ENCODE assay signal across 27 mouse cellular contexts in the genomic region with DNA sequence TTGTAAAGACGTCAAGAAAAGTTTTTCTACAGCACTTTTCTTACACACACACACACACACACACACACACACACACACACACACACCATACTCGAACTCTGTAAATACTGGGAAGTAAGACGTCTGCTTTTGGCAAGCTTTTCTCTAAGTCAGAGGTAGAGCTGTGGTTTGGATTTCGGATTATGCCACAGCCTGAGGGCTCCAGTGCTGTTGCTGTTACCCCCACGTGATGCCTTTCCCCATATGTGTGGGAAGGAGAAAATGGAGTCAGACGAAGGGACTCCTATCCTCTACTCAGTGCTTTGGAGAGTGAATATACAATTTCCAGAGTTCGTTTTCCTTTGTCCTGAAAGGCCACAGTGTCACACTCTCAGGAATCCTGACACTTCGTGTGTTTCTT.
DNase-seq lines count a peak whose midpoint lies in the region; ATAC-seq and TF ChIP-seq lines count a peak whose summit lies in the region.
"Had no signal": no experiment of that assay in that cellular context is flagged by ENCODE, and none has a peak within 500 bp of the region (broad histone marks: within the 10 kb centered on the region; RNA-seq: fewer than 3 reads in every experiment).

No protein-coding gene starts in this region.

- no peaks in the 10 kb centered on the region for H3K4me1 ChIP-seq in hindbrain, embryonic 14.5 days (replicated peaks; ENCODE audit: control insufficient read depth, insufficient read depth, low read length)
- peaks cover 7% of the 10 kb centered on the region; the same call in 1 of the 2 replicates for H3K4me1 ChIP-seq in hindbrain, embryonic 10.5 days (replicated peaks)
- H3K4me1 ChIP-seq in midbrain, embryonic 10.5 days = peaks cover 10% of the 10 kb centered on the region
- no peaks in the 10 kb centered on the region for H3K4me1 ChIP-seq in midbrain, postnatal 0 days (ENCODE audit: insufficient read depth, low read length)
- no peaks in the 10 kb centered on the region for H3K4me1 ChIP-seq in midbrain, embryonic 14.5 days (ENCODE audit: control insufficient read depth, insufficient read depth, low read length)
- H3K4me1 ChIP-seq in midbrain, embryonic 16.5 days (ENCODE audit: control insufficient read depth, insufficient read depth, low read length) = peaks cover 2% of the 10 kb centered on the region; the same call in 1 of the 2 replicates
- H3K4me1 ChIP-seq: embryonic facial prominence, embryonic 10.5 days; embryonic facial prominence, embryonic 13.5 days; forebrain, embryonic 12.5 days; heart, embryonic 12.5 days; heart, embryonic 15.5 days; hindbrain, embryonic 15.5 days had no signal

- no peak overlapping the region for H3K27ac ChIP-seq in hindbrain, embryonic 14.5 days
- no peak overlapping the region for H3K27ac ChIP-seq in hindbrain, embryonic 10.5 days
- peak overlapping the region; percentile 33; the same call in 1 of the 2 replicates for H3K27ac ChIP-seq in midbrain, embryonic 10.5 days (replicated peaks)
- no peak overlapping the region for H3K27ac ChIP-seq in midbrain, postnatal 0 days (ENCODE audit: low read depth, low read length)
- no peak overlapping the region for H3K27ac ChIP-seq in midbrain, embryonic 14.5 days (replicated peaks; ENCODE audit: low read depth, low read length)
- no peak overlapping the region for H3K27ac ChIP-seq in midbrain, embryonic 16.5 days (ENCODE audit: low read length)
- H3K27ac ChIP-seq: embryonic facial prominence, embryonic 10.5 days; embryonic facial prominence, embryonic 13.5 days; forebrain, embryonic 12.5 days; forebrain, embryonic 15.5 days; gastrocnemius, adult 2 months; heart, embryonic 15.5 days; hindbrain, embryonic 15.5 days had no signal

- no peaks in the 10 kb centered on the region for H3K9me3 ChIP-seq in hindbrain, embryonic 14.5 days (ENCODE audit: control insufficient read depth, low read length)
- H3K9me3 ChIP-seq in hindbrain, embryonic 10.5 days = no peaks in the 10 kb centered on the region
- H3K9me3 ChIP-seq in midbrain, embryonic 10.5 days (replicated peaks) = no peaks in the 10 kb centered on the region
- H3K9me3 ChIP-seq in midbrain, postnatal 0 days (ENCODE audit: low read length) = no peaks in the 10 kb centered on the region
- H3K9me3 ChIP-seq in midbrain, embryonic 14.5 days (ENCODE audit: control insufficient read depth, low read length) = no peaks in the 10 kb centered on the region
- H3K9me3 ChIP-seq in midbrain, embryonic 16.5 days (replicated peaks; ENCODE audit: control insufficient read depth, low read length, poor library complexity, severe bottlenecking) = no peaks in the 10 kb centered on the region
- H3K9me3 ChIP-seq: embryonic facial prominence, embryonic 10.5 days; embryonic facial prominence, embryonic 13.5 days; forebrain, embryonic 12.5 days; forebrain, embryonic 15.5 days; heart, embryonic 12.5 days; heart, embryonic 15.5 days; hindbrain, embryonic 15.5 days had no signal

- H3K4me2 ChIP-seq in hindbrain, embryonic 14.5 days (replicated peaks) = no peak overlapping the region
- no peak overlapping the region for H3K4me2 ChIP-seq in midbrain, postnatal 0 days (ENCODE audit: low read depth, low read length, poor library complexity, severe bottlenecking)
- no peak overlapping the region for H3K4me2 ChIP-seq in midbrain, embryonic 14.5 days (ENCODE audit: low read length)
- no peak overlapping the region for H3K4me2 ChIP-seq in midbrain, embryonic 16.5 days (ENCODE audit: low read length)
- H3K4me2 ChIP-seq: embryonic facial prominence, embryonic 13.5 days; forebrain, embryonic 12.5 days; forebrain, embryonic 15.5 days; heart, embryonic 12.5 days; heart, embryonic 15.5 days; hindbrain, embryonic 15.5 days had no signal

- no peak overlapping the region for H3K9ac ChIP-seq in hindbrain, embryonic 14.5 days
- H3K9ac ChIP-seq in midbrain, postnatal 0 days (replicated peaks; ENCODE audit: low read length, poor library complexity, severe bottlenecking) = no peak overlapping the region
- no peak overlapping the region for H3K9ac ChIP-seq in midbrain, embryonic 14.5 days (replicated peaks; ENCODE audit: low read length)
- H3K9ac ChIP-seq in midbrain, embryonic 16.5 days (ENCODE audit: low read depth, low read length) = no peak overlapping the region
- H3K9ac ChIP-seq: embryonic facial prominence, embryonic 13.5 days; forebrain, embryonic 12.5 days; forebrain, embryonic 15.5 days; heart, embryonic 12.5 days; heart, embryonic 15.5 days; hindbrain, embryonic 15.5 days had no signal

- H3K36me3 ChIP-seq in hindbrain, embryonic 14.5 days (replicated peaks; ENCODE audit: control insufficient read depth, insufficient read depth) = no peaks in the 10 kb centered on the region
- no peaks in the 10 kb centered on the region for H3K36me3 ChIP-seq in hindbrain, embryonic 10.5 days
- H3K36me3 ChIP-seq in midbrain, embryonic 10.5 days = no peaks in the 10 kb centered on the region
- no peaks in the 10 kb centered on the region for H3K36me3 ChIP-seq in midbrain, postnatal 0 days (ENCODE audit: insufficient read depth, low read length)
- H3K36me3 ChIP-seq in midbrain, embryonic 14.5 days (ENCODE audit: control insufficient read depth, insufficient read depth, low read length) = no peaks in the 10 kb centered on the region
- H3K36me3 ChIP-seq in midbrain, embryonic 16.5 days (ENCODE audit: control insufficient read depth, insufficient read depth, low read length) = no peaks in the 10 kb centered on the region
- H3K36me3 ChIP-seq: embryonic facial prominence, embryonic 10.5 days; embryonic facial prominence, embryonic 13.5 days; forebrain, embryonic 12.5 days; forebrain, embryonic 15.5 days; heart, embryonic 12.5 days; heart, embryonic 15.5 days; hindbrain, embryonic 15.5 days had no signal

- ATAC-seq in hindbrain, embryonic 14.5 days (ENCODE audit: low FRiP score) = peak; percentile 27; the same call in 1 of the 2 replicates
- no peak for ATAC-seq in midbrain, postnatal 0 days (ENCODE audit: low FRiP score)
- peak; percentile 34; the same call in 1 of the 2 replicates for ATAC-seq in midbrain, embryonic 14.5 days (ENCODE audit: low FRiP score, low TSS enrichment)
- no peak for ATAC-seq in midbrain, embryonic 16.5 days
- ATAC-seq: activated CD4-positive, CD25-positive, alpha-beta regulatory T cell, adult 4 months; inflammation-experienced regulatory T-cells, adult 6 months had no signal

- H3K27me3 ChIP-seq in hindbrain, embryonic 14.5 days (ENCODE audit: control insufficient read depth, insufficient read depth, low read length) = no peaks in the 10 kb centered on the region
- H3K27me3 ChIP-seq in hindbrain, embryonic 10.5 days (ENCODE audit: insufficient read depth, poor library complexity, severe bottlenecking) = no peaks in the 10 kb centered on the region
- no peaks in the 10 kb centered on the region for H3K27me3 ChIP-seq in midbrain, embryonic 10.5 days (ENCODE audit: low read depth, poor library complexity, severe bottlenecking)
- no peaks in the 10 kb centered on the region for H3K27me3 ChIP-seq in midbrain, postnatal 0 days (ENCODE audit: insufficient read depth, low read length)
- H3K27me3 ChIP-seq in midbrain, embryonic 14.5 days (ENCODE audit: control insufficient read depth, insufficient read depth, low read length) = no peaks in the 10 kb centered on the region
- no peaks in the 10 kb centered on the region for H3K27me3 ChIP-seq in midbrain, embryonic 16.5 days (ENCODE audit: control insufficient read depth, insufficient read depth, low read depth, low read length)
- H3K27me3 ChIP-seq: embryonic facial prominence, embryonic 13.5 days; forebrain, embryonic 12.5 days; forebrain, embryonic 15.5 days; heart, embryonic 12.5 days; heart, embryonic 15.5 days; hindbrain, embryonic 15.5 days had no signal

- WGBS in hindbrain, embryonic 14.5 days = 69% methylated on average over 8 of the region's 8 CpGs
- 78% methylated on average over 8 of the region's 8 CpGs for WGBS in hindbrain, embryonic 10.5 days
- WGBS in midbrain, embryonic 10.5 days = 78% methylated on average over 8 of the region's 8 CpGs
- 58% methylated on average over 8 of the region's 8 CpGs for WGBS in midbrain, postnatal 0 days
- 57% methylated on average over 8 of the region's 8 CpGs for WGBS in midbrain, embryonic 14.5 days
- WGBS in midbrain, embryonic 16.5 days = 50% methylated on average over 8 of the region's 8 CpGs

- no peak for TF ChIP-seq CTCF in midbrain, postnatal 0 days (IDR thresholded peaks at IDR 0.05)

- no peak overlapping the region for H3K4me3 ChIP-seq in hindbrain, embryonic 14.5 days (replicated peaks; ENCODE audit: low read length)
- H3K4me3 ChIP-seq in hindbrain, embryonic 10.5 days = no peak overlapping the region
- no peak overlapping the region for H3K4me3 ChIP-seq in midbrain, embryonic 10.5 days
- H3K4me3 ChIP-seq in midbrain, postnatal 0 days (ENCODE audit: low read depth, low read length) = no peak overlapping the region
- no peak overlapping the region for H3K4me3 ChIP-seq in midbrain, embryonic 14.5 days (replicated peaks; ENCODE audit: low read depth, low read length)
- H3K4me3 ChIP-seq in midbrain, embryonic 16.5 days (ENCODE audit: low read depth, low read length) = no peak overlapping the region
- H3K4me3 ChIP-seq: embryonic facial prominence, embryonic 10.5 days; embryonic facial prominence, embryonic 13.5 days; erythroblast, embryonic 14.5 days; forebrain, embryonic 12.5 days; forebrain, embryonic 15.5 days; gastrocnemius, adult 2 months; heart, embryonic 12.5 days; heart, embryonic 15.5 days; hindbrain, embryonic 15.5 days had no signal

- DNase-seq in hindbrain, embryonic 14.5 days (ENCODE audit: low spot score) = no peak
- no peak for DNase-seq in hindbrain, embryonic 10.5 days (ENCODE audit: low spot score)
- DNase-seq in midbrain, embryonic 10.5 days (ENCODE audit: low spot score) = no peak
- DNase-seq in midbrain, postnatal 0 days (ENCODE audit: low spot score) = no peak
- DNase-seq in midbrain, embryonic 14.5 days = no peak
- peak; percentile 56 for DNase-seq in adipocyte (ENCODE audit: low spot score)
- no peak for DNase-seq in heart, adult 9 months (ENCODE audit: low spot score in 2 of 2)
- DNase-seq: adrenal gland, postnatal 10 days; adrenal gland, postnatal 36 days; cerebellum, adult 9-10 months; embryo, embryonic 11 days; gastrocnemius, adult 2 months; gastrocnemius, postnatal 14 days; heart, adult 11 months; heart, postnatal 10 days; heart, postnatal 36 days had no signal

Comparison
In these comparisons a context has a peak if more than half of its experiments do, and no peak if none do; other contexts are left out.
1. ATAC-seq: peak in hindbrain, embryonic 14.5 days (single experiment) and midbrain, embryonic 14.5 days (single experiment); none in midbrain, postnatal 0 days (single experiment) and midbrain, embryonic 16.5 days (single experiment).